Mouse (Mus musculus): ENCODE measurements at regions not wholly inside any gene's neighbourhood (a gene's known extent, or its start where the extent isn't known, plus 50 kb on each side); places are given as distances from the start of the nearest gene placed in this dataset.

DNA sequence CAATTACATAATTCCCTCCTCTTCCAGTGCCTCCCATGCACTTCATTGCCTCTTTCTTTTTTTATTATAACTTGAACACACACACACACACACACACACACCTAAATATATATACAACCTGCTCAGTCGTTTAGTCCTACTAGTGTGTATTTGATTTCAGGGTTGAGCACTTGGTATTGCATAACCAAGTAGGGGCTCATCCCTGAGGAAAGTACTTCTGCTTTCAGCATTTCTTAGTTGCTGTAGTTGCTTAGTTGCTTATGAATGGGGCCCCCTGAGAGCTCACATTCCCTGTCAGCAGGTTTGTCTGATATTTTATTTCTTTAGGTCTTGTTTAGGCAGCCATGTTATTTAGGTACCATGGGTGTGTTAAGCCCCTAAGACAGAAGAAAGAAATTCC is 271.3 kb upstream of the Cdyl start:
- DNase-seq, result no peak

DNA sequence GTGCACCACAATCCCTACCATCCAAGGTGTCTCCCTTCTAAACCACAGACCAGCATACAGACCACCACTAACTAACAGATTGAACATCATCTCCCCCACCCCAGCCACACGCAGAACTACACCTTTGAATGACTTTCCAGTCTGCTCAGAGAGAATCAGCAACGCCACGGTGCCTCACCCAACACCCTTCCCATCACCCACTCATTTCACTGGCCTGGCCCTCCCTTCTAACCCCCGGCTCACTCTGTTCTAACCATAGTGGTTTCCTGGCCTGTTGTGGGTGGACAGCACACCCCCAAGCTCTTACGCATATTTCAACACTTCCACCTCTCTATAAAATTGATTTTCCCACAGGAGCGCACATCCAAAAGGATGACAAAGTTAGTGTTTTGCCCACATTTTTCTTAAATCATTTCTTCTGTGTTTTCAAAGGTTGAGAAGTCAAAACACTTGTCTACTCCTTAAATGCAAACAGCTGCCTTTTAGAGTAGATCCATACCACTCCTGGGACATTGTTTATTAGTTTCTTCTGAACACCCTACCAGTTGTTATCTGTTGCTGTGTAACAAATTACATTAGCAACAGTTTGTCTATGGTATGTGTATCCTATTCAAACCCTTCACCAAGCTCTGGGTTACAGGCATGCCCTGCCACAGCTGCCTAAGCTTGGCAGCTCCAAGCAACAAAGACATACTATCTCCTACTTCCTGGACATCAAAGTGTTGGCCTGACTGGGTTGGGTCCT is 269.7 kb upstream of the Cdyl start:
- DNase-seq, result no peak

DNA sequence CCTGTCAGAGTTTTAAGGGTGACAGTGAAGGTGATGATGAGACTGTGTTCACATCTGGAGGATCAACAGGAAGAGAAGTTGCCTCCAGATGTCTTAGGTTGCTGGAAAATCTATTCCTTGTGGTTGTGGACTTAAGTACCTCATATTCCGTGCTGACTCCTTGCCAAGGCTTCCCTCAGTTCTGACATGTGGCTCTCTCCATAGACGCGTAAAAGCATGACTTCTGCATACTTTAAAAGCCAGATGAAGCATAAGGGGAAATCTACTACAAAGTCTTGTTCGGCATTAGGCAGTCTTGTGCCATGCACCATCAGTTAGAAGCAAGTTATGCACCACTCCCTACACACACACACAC is 269.1 kb upstream of the Cdyl start:
- DNase-seq, result no peak

DNA sequence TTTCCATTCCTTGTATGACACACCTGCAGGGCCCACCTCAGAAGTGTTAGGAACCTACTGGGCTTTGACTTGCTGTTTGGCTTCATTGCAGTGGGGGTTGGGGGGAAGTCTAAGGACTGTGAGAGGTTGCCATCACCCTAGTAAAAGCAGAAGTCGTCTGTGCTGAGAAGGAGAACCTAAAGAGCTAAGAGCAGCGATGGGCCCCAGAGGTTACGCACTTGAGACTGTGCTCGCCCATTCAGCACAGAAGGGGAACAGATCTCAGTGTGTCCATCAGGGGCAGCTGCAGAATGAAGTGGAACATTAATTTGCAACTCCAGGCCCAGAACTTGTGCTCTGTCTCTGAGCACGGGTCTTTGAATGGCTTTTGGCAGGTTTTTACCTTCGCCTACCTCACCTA is 267.5 kb upstream of the Cdyl start:
- no peak for DNase-seq

DNA sequence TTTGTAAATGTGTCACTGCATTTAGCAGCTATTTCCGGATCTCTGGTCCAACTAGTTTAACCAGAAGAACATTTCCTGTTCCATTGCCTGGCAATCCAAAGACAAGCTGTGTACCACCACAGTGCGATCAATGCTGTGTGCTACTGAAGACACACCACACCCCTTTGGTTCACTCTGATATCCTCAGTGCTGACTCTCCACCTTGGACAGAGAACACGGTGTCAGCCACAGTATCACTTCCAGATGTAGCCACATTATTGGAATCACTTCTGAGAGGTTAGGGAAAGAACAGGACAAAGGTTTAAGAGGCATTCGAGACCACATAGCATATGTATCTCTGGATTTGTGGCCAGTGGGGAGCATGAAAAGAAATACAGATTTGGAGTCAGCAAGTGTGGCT is 264.4 kb upstream of the Cdyl start:
- DNase-seq, result no peak

DNA sequence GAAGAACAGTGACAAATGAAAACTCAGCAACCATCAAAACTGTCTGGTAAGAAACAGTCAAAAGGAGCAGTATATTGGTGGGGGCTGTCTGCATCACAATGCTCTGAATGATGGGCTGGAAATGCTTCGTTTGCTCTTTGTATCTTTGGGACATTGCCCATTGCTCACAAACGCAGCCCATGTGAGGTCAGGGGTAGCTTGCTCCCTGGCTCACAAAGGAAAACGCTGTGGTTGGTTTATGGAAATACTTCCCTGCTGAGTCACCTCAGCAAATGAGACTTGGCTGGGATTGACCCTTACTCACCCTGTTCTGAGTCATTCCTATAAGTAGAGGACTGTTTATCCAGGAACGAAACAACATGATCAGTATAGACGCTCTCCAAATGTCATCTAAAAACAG is 264.0 kb upstream of the Cdyl start:
- DNase-seq, result no peak

DNA sequence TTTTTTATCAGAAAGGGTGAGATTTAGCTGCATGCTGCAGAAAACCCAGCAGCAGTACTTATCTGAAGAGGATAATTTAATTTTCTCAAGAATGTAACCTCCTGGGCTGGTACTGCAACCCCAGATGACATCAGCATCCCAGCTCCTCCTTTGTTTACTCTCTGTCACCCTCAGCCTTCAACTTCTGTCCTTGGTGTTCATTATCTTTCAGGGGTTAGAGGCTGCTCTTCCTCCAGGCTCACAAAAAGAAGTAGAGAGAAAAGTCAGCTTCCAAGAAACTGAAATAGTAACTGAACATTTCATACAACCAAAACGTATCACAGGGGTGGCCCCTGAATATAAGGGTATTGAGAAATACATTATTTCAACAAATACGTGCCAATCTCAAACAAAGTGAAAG is 262.5 kb upstream of the Cdyl start:
- no peak for DNase-seq

DNA sequence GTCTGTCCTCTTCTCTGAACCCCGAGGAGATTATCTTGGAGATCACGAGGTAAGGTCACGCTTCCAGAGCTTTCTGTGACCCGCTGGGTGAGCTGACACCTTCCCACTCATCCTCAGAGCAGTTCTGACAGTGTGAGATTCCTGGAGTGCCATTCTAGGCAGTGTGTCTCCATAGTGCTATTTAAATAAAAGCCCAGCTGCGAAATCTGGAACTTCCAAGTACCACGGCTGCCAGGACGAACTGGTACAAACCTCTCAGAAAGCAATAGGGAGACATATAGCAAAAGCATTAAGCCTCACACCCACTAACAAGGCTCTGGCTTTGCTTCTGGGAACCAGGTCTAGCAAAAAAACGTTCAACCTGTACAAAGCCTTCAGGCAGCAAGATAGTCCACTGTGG is 261.4 kb upstream of the Cdyl start:
- DNase-seq, result no peak

DNA sequence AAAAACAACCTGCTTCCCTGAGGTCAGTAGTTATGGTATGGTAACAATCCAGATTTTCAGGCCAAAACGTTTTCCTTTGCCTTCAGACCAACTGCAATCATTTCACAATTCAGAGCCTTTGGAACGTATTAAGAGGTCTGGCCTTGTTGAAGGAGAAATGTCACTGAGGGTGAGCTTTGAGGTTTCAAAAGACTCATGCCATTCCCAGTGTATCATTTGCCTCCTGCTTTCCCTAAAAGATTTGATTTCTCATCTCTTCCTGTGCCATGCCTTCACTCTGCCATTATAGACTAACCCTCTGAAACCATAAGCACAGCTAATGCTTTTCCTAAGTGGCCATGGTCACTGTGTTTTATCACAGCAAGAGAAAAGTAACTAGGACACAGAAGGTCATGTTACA is 256.8 kb upstream of the Cdyl start:
- DNase-seq, result no peak

DNA sequence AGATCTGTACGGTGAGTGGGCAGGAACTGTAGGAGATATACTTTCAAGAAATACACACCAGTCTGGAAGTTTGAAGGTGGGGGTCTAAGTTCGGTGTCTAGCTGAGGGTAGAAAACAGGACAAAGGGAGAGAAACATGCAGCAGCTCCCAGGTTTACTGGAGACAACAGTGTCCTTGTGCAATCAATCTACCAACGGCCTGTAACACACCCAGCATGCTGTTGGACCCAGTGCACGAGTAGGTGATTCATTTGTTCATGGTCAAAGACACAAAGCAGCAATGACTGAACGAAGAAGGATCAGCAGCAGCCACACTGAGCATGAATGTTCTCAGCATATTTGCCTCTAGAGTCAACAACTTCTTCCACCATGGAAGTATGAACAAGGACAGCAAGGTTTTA is 255.2 kb upstream of the Cdyl start:
- no peak for DNase-seq

DNA sequence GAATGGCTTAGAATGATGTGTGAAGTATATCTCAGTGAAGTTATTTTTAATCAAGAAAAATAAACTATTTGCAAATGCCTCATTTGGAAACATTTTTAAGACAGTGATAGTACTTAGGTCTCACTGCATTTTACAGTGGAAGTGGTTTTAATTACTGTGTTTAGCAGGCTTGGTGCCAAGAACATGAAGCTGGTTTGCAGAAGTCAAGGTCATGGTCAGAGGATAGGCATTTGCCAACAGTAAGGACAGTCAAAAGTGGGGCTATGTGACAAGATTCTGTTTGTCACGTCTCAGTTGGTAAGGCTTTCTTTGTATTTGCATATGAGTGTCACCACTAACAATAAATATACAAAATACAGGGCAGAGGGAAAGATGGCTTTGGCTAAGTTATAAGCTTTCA is 254.2 kb upstream of the Cdyl start:
- DNase-seq, result no peak

DNA sequence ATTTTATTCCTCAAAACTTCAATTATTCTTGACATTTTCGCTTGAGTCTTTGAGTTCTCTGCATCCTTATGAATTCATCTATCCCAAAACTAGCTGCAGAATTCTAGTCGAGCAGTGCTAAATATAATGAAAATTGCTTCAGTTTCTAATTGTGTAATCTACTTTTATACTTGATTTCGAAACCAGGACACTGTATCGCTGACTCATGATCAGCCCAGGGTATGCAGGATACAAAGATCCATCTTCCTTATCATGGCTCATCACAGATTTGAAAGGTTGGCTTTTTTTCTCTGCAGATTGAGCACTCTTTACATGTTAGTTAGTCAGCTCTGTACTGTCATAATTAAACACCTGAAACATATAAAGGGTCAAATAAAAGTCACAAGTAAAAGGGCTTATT is 242.1 kb upstream of the Cdyl start:
- no peak for DNase-seq

DNA sequence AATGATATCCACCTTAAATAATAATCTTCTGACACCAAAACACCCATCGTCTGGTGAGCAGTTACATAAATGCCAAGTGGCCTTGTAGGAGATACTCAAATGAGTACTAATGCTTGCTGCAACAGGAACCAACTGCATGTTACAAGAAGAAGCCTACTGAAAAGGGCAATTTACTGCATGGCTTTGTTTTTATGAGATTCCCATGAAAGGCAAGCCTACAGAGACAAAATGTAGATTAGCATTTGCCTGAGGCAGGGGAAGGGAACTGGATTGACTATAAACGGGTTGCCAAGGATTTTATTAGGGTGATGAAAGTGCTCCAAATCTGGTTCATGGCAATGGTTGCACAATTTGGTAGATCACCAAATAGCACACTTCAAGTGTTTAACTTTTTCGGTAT is 239.6 kb upstream of the Cdyl start:
- DNase-seq, result no peak

DNA sequence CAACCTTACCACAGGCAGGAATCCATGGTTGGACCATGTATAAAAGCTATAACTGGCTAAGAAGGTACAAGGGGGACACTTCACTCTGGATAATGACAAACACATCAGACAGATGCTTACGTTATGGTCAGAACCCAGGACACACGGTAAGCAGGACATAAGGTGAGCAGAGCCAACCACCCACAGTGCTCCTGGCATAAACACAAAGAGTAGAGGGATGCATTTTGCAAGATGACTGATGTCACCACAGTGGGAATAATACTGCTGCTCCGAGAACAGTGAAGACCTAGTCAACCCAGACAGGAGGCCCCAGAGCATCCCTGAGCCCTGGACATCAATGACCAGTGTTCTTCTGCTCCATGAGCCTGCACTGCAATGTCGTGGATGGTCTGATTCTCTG is 233.6 kb upstream of the Cdyl start:
- DNase-seq, result no peak

DNA sequence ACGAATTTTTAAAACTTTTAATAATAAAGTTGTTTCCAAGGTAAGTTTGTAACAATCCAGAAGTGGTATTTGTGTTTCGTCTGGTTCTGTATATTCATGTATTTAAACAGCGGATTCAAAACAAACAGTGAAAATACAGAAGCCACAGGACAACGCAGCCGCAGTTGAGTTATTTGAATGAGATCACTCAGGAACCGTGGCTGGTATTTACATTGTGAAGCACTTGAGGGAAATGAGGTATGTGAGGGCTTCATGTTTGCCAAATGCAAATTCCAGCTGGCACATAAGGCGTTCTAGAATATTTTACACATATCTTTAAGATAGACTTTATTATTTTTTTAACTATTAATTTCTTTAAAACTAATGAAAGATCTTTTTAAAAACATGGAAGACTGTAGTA is 224.5 kb upstream of the Cdyl start:
- DNase-seq, result no peak

DNA sequence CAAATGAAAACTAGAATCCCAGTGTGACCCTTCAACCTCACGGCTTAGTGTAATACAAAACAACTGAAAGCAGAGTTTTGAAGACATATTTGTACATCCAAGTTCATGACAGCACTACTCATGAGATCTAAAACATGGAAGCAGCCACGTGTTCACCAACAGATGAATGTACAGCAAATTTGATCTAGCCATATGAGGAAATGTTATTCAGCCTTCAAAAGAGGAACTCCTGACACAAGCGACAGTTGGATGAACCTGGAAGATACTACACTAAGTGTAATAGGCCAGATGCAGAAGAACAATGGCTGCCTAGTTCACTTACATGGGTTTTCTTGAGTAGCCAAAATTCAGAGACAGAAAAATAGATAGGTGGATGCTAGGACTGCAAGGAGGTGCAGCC is 212.0 kb upstream of the Cdyl start:
- no peak for DNase-seq

DNA sequence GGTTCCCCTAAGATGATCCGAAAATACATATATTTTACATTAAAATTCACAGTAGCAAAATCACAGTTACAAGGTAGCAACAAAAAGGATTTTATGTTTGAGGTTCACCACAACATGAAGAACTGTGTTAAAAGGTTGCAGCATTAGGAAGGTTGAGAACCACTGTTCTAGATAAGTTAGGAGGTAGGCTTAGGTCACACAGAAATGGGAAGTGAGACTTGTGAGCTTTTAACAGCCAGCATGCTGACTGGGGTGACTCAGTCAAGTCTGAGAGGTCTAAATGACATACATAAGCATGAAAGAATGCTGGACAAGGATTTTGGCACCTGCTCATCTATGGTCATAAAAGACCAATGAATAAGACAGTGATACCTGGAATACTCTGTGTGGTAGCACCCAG is 207.2 kb upstream of the Cdyl start:
- DNase-seq, result no peak

DNA sequence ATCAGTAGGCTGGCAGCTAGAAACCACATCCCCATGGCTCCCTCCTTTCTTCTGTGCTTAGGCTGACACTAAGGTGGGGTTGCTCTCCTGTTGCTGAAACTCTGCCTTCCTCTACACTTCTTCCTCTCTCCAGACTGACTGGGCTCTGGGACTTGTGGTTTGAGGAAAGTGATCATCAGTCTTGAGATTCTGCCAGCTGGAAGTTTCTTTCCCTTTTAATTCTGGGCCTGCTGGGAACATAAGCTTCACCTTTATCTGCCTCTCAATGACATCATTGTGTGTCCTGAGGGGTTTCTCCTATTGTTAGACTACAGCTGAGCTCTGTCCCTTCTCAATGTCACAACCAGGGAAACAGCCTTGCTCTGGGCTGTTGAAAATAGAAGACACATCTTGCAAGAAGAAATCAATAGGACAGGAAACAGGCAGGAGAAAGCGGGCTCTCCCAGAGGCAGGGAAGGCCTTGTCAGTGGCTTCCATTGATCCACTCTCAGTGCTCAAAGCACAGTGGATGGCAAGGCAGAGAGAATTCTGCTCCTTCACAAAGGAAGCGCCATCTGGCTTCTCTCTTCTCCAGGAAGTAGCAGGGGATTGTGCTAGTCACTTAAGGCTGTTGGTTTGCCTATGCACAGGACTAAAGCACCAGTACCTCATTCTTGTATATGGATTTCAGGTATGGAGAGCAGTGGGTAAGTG is 206.3 kb upstream of the Cdyl start:
- DNase-seq, result no peak

DNA sequence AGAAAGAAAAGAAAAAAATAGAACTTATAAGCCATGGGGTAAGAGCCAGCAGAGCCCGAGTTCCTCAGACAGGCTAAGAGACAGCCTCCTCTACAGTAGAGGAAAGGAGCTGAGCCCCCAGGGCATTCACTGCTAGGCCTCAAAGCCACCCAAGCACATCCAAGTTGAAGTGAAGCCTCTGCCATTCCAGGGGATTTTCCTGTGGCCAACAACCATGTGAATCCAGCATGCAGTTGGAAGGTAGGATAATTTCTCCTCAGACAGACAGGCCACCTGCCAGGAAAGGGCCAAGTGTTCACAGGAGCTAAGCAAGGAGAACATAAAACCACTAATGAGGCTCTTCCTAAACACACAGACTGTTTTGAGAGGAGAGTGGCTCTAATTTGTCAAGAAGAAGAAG is 199.6 kb upstream of the Cdyl start:
- DNase-seq, result no peak

DNA sequence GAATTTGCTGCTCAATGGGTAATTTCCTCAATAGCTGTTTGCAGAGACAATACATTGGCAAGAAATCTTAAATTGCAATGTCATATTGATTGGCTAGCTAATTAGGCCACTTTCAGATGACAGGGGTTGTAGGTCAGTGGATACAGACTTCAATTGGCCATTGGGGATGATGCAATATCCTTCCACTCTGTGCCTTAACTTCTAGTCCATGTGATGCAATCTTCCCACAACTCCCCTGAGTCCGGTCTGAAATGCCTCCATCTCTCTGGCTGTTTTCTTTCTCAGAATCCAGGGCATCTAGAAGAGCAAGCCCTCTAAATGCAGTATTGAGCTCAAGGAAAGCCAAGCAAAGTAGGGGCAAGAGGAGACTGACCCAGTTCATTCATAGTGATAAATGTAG is 196.4 kb upstream of the Cdyl start:
- no peak for DNase-seq

DNA sequence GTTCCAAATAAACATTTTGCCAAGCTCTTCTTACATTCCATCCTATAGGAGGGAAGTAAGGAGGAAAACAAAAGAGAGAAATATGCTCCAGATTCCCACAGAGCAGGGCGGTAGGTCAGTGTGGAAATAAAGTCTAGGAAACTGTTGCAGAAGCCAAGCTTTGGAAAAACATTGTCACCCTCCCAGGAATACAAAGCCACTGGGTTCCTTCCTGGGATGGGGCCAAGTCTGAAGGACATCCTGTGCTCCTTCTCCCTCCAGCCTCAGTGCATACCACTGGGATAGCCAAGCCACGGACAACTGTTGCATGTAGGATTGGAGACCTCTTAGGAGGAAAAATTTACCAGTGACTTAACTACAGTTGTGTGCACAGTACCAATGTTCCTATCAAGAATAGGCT is 195.8 kb upstream of the Cdyl start:
- no peak for DNase-seq

DNA sequence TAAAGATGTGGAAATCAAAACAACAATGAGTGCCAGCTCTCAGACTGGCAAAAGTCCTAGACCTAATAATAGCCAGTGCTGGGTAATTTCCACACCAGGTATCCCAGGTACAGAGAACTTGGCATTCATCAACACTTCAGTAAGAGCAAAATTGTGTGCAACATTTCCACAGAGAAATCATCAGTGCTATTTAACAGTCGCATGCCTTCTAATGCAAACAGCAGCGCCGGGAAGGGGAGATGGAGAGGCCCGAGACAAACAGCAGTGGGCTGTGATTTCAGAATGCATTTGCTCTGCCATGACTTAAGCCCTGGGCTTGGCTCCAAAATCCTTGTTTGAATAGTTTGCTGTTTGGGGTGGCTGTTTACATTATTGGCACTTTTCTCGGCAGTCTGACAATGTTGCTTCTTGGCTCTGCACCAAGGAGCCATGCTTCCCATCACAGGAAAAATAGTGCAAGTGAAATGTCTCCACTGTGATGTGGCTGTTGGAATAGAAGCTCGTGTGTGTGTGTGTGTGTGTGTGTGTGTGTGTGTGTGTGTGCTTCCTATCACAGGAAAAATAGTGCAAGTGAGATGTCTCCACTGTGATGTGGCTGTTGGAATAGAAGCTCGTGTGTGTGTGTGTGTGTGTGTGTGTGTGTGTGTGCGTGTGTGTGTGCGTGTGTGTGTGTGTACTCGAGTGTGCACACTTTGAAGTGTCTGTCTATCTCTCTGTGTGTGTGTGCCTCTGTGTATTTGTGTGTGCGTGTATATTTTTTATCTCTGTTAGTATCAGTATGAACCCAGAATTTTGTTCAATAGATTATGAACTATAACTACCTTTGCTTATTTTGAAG is 190.1 kb upstream of the Cdyl start:
- DNase-seq, result peak in 1 of 2 experiments; percentile 19

DNA sequence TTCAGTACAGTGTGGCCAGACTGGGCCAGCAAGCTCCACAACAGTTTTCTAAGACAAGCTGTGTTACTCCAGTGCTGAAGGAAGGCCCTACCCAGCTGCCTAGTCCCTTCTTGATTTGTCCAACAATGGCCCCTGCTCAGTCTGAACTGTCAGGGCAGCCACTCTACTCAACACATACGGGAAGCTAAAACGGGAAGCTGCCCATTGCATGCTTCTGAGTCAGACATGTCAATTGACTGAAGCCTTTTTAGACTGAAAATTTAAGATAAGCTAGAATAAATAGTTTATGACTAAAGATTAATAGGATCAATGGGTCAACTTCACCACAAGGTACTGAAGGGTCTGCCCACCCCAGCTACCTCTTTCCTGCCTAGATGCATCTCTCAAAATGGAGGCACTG is 181.4 kb upstream of the Cdyl start:
- DNase-seq, result no peak

DNA sequence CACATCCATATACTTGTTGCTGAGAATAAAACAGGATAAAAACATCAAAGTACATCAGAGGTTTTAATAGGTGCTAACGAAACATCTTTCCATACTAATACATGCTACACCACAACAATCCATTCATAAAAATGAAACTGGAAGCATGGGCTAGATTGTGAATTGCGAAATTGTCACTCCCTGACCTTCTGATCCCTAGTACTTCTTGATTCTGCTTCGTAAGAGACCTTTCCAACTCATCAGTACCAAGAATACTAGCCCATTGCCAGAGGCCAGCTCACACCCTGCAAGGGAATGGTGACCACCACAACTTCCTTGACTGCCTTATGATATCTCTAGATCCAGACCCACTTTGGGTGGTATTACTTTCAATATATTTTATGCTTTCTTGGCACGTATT is 177.3 kb upstream of the Cdyl start:
- no peak for DNase-seq
